In the genomic region with DNA sequence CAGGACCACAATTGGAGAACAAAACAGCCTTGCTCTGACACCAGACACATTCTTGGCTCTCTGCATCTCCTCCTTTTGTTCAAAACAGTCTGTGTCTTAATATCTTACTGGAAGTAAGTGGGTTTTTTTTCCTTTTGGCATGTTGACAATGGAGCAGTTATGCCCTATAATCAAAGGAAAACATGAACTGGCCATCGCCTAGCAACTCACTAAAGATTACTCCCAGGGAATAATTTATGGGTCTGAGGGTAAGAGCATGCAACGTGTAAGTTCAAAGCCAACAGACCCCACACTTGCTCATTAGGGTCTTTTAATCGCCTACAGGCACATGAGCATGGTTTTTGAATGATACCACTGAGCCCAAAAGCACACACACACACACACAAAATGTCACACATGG, we compare ENCODE assay signal across 16 mouse cellular contexts.
DNase-seq lines count a peak whose midpoint lies in the region; ATAC-seq and TF ChIP-seq lines count a peak whose summit lies in the region.
"Had no signal": no experiment of that assay in that cellular context is flagged by ENCODE, and none has a peak within 500 bp of the region (broad histone marks: within the 10 kb centered on the region; RNA-seq: fewer than 3 reads in every experiment).

No protein-coding gene starts in this region.

- H3K4me2 ChIP-seq in kidney, embryonic 15.5 days = no peak overlapping the region
- no peak overlapping the region for H3K4me2 ChIP-seq in forebrain, postnatal 0 days (ENCODE audit: low read depth)
- H3K4me2 ChIP-seq: limb, embryonic 12.5 days; liver, embryonic 15.5 days had no signal

- no peaks in the 10 kb centered on the region for H3K36me3 ChIP-seq in kidney, embryonic 15.5 days
- H3K36me3 ChIP-seq in forebrain, postnatal 0 days (ENCODE audit: insufficient read depth) = no peaks in the 10 kb centered on the region
- H3K36me3 ChIP-seq: limb, embryonic 12.5 days; liver, embryonic 15.5 days had no signal

- ATAC-seq in kidney, embryonic 15.5 days (replicated peaks; ENCODE audit: low FRiP score) = 0 out of 2 replicates have a peak, but pooled peaks have one; percentile 18
- no peak for ATAC-seq in Patski
- peak; percentile 10; the same call in 1 of the 2 replicates for ATAC-seq in forebrain, postnatal 0 days

- no peak for TF ChIP-seq CTCF in Patski (IDR thresholded peaks at IDR 0.05)
- no peak for TF ChIP-seq CTCF in forebrain, postnatal 0 days (IDR thresholded peaks at IDR 0.05; ENCODE audit: low read depth)

- no peak overlapping the region for H3K27ac ChIP-seq in kidney, embryonic 15.5 days
- peak overlapping the region; percentile 35; the same call in 1 of the 2 replicates for H3K27ac ChIP-seq in forebrain, postnatal 0 days (ENCODE audit: low read depth, low read length)
- H3K27ac ChIP-seq: limb, embryonic 12.5 days; liver, embryonic 15.5 days; macrophage had no signal

- WGBS in kidney, embryonic 15.5 days = 9% methylated on average over 3 of the region's 3 CpGs
- 11% methylated on average over 3 of the region's 3 CpGs for WGBS in forebrain, postnatal 0 days

- POLR2A ChIA-PET in Patski (lab: Charles Lee) = no interaction called here

- in situ Hi-C loops in Patski (cut with MboI; ENCODE audit: low pct_unique_long_range_greater_than_20kb) = no loop called here

- no peak overlapping the region for H3K9ac ChIP-seq in kidney, embryonic 15.5 days
- no peak overlapping the region for H3K9ac ChIP-seq in forebrain, postnatal 0 days
- H3K9ac ChIP-seq: limb, embryonic 12.5 days; liver, embryonic 15.5 days had no signal

- H3K9me3 ChIP-seq in kidney, embryonic 15.5 days (replicated peaks) = no peaks in the 10 kb centered on the region
- no peaks in the 10 kb centered on the region for H3K9me3 ChIP-seq in forebrain, postnatal 0 days (ENCODE audit: low read length)
- H3K9me3 ChIP-seq: limb, embryonic 12.5 days; liver, embryonic 15.5 days had no signal

- peaks cover 13% of the 10 kb centered on the region for H3K4me1 ChIP-seq in kidney, embryonic 15.5 days
- H3K4me1 ChIP-seq in forebrain, postnatal 0 days (ENCODE audit: insufficient read depth) = peaks cover 15% of the 10 kb centered on the region
- H3K4me1 ChIP-seq: limb, embryonic 12.5 days; liver, embryonic 15.5 days had no signal

- CTCF ChIA-PET in Patski (lab: Charles Lee) = no interaction called here

- H3K27me3 ChIP-seq in kidney, embryonic 15.5 days = no peaks in the 10 kb centered on the region
- no peaks in the 10 kb centered on the region for H3K27me3 ChIP-seq in Patski
- H3K27me3 ChIP-seq in forebrain, postnatal 0 days (ENCODE audit: insufficient read depth, low read length) = no peaks in the 10 kb centered on the region
- H3K27me3 ChIP-seq: limb, embryonic 12.5 days; liver, embryonic 15.5 days had no signal

- H3K4me3 ChIP-seq in kidney, embryonic 15.5 days (replicated peaks) = no peak overlapping the region
- no peak overlapping the region for H3K4me3 ChIP-seq in forebrain, postnatal 0 days (ENCODE audit: low read depth, low read length)
- H3K4me3 ChIP-seq: erythroblast, embryonic 14.5 days; limb, embryonic 12.5 days; liver, embryonic 15.5 days; myocyte had no signal

- DNase-seq in kidney, adult 18-20 months = no peak
- peak; percentile 83 for DNase-seq in Muller cell, postnatal 12 days (ENCODE audit: inconsistent ontology term)
- peak; percentile 51 for DNase-seq in Patski (ENCODE audit: low read depth, low spot score)
- DNase-seq in forebrain, postnatal 0 days = peak; percentile 62
- DNase-seq in cerebellum, postnatal 14 days = no peak
- DNase-seq in left cerebral cortex, adult 9 months (ENCODE audit: low spot score in 2 of 2) = no peak
- DNase-seq: cerebellum, adult 18-20 months; embryo, embryonic 11 days; gastrocnemius, postnatal 10 days; kidney, postnatal 36 days had no signal

Comparison
In these comparisons a context has a peak if more than half of its experiments do, and no peak if none do; other contexts are left out.
1. DNase-seq: peak in Muller cell, postnatal 12 days (single experiment), Patski (single experiment) and forebrain, postnatal 0 days (single experiment); none in kidney, adult 18-20 months (single experiment), cerebellum, postnatal 14 days (0 of 2) and left cerebral cortex, adult 9 months (0 of 2).